Mouse (Mus musculus): ENCODE data around the gene Tsc22d3. TPM values are rescaled to one million over a fixed set of nuclear protein-coding genes. Genes with fewer than 3 reads are reported as not detected.
A peak's percentile ranks its signal among the peaks of the same experiment; 100 is the strongest.

Tsc22d3 gene
- total and polyA plus RNA-seq, 3 experiments = 133 to 205 (median 140) TPM

GRCm38 (mm10) chrX:140539111-140539680 lies 61.3 kb downstream of the Tsc22d3 start:
- TF ChIP-seq POLR2A (IDR thresholded peaks at IDR 0.05; ENCODE audit: insufficient read depth, low read depth, low read length) = peak; percentile 50; the same call in 1 of the 2 replicates
- TF ChIP-seq CTCF (IDR thresholded peaks at IDR 0.05) = no peak
- Histone ChIP-seq H3K27ac (peak overlapping the region; percentile 62), H3K79me2 (replicated peaks; ENCODE audit: control insufficient read depth, insufficient read depth, low read length) (no peaks in the 10 kb centered on the region), H3K36me3 (ENCODE audit: control insufficient read depth, insufficient read depth, low read length) (peaks cover 33% of the 10 kb centered on the region), H3K4me3 (no peak overlapping the region), H3K4me1 (ENCODE audit: control insufficient read depth, insufficient read depth, low read length) (peaks cover 13% of the 10 kb centered on the region), H3K27me3 (ENCODE audit: control insufficient read depth, insufficient read depth, low read length) (no peaks in the 10 kb centered on the region), H3K9ac (ENCODE audit: low read depth, low read length) (no peak overlapping the region)
- 62% methylated on average over 3 of the region's 3 CpGs for WGBS
- intact Hi-C loops (cut with DNase I) = no loop called here
- DNase-seq = no peak

- H3K4me1 ChIP-seq (ENCODE audit: control insufficient read depth, insufficient read depth, low read length) = peaks cover 11% of the 10 kb centered on the region
Observed at GRCm38 (mm10) chrX:140538649-140539048, 61.8 kb downstream of the Tsc22d3 start.

GRCm38 (mm10) chrX:140537662-140538061 lies 62.8 kb downstream of the Tsc22d3 start:
- TF ChIP-seq EP300 (IDR thresholded peaks at IDR 0.05; ENCODE audit: insufficient read depth, low read depth, low read length) = peak; percentile 74; the same call in 1 of the 2 replicates
- TF ChIP-seq CTCF (IDR thresholded peaks at IDR 0.05) = no peak
- WGBS = 35% methylated on average over 6 of the region's 6 CpGs
- peaks cover 9% of the 10 kb centered on the region for H3K4me1 ChIP-seq (ENCODE audit: control insufficient read depth, insufficient read depth, low read length)
- intact Hi-C loops (cut with DNase I) = no loop called here
- H3K27ac ChIP-seq = peak overlapping the region; percentile 62
- no peak overlapping the region for H3K9ac ChIP-seq (ENCODE audit: low read depth, low read length)
- H3K27me3 ChIP-seq (ENCODE audit: control insufficient read depth, insufficient read depth, low read length) = no peaks in the 10 kb centered on the region
- H3K4me3 ChIP-seq = no peak overlapping the region
- peaks cover 28% of the 10 kb centered on the region for H3K36me3 ChIP-seq (ENCODE audit: control insufficient read depth, insufficient read depth, low read length)
- H3K79me2 ChIP-seq (replicated peaks; ENCODE audit: control insufficient read depth, insufficient read depth, low read length) = no peaks in the 10 kb centered on the region
- DNase-seq = peak; percentile 55 to 79

More at GRCm38 (mm10) chrX:140538649-140539048, 61.8 kb downstream of the Tsc22d3 start:
- TF ChIP-seq POLR2A (IDR thresholded peaks at IDR 0.05; ENCODE audit: insufficient read depth, low read depth, low read length) (0 out of 2 replicates have a peak, but pooled peaks have one; percentile 54), CTCF (IDR thresholded peaks at IDR 0.05) (no peak), EP300 (IDR thresholded peaks at IDR 0.05; ENCODE audit: insufficient read depth, low read depth, low read length) (0 out of 2 replicates have a peak, but pooled peaks have one; percentile 26)
- no peaks in the 10 kb centered on the region for H3K79me2 ChIP-seq (replicated peaks; ENCODE audit: control insufficient read depth, insufficient read depth, low read length)
- H3K9ac ChIP-seq (ENCODE audit: low read depth, low read length) = peak overlapping the region; percentile 20; the same call in 1 of the 2 replicates
- no peak for DNase-seq
- intact Hi-C loops (cut with DNase I) = no loop called here
- peaks cover 28% of the 10 kb centered on the region for H3K36me3 ChIP-seq (ENCODE audit: control insufficient read depth, insufficient read depth, low read length)
- H3K27me3 ChIP-seq (ENCODE audit: control insufficient read depth, insufficient read depth, low read length) = no peaks in the 10 kb centered on the region
- H3K4me3 ChIP-seq = no peak overlapping the region
- WGBS = 38% methylated on average over 2 of the region's 2 CpGs
- H3K27ac ChIP-seq = peak overlapping the region; percentile 62

DNA sequence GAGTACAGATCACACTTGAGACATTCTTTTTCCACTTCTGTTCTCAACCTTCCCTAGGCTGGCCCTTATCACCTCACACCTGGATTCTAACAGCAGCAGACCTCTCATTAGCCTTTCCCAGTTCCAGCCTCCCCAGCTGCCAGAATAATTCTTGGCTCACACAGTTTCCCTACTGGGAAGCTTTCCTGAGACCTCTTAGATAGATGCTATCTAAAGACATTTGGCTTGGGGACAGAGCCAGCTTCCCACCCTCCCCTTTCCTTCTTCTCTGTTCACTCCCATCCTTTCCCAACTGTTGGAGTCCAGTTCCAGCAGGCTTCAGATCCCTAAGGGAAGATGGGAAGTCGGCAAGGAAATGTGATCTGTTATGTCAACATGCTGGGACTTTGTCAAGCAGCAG lies 65.0 kb downstream of the Tsc22d3 start:
- H3K36me3 ChIP-seq (ENCODE audit: control insufficient read depth, insufficient read depth, low read length) = peaks cover 26% of the 10 kb centered on the region
- intact Hi-C loops (cut with DNase I) = no loop called here
- H3K9ac ChIP-seq (ENCODE audit: low read depth, low read length) = no peak overlapping the region
- no peaks in the 10 kb centered on the region for H3K27me3 ChIP-seq (ENCODE audit: control insufficient read depth, insufficient read depth, low read length)
- peak overlapping the region; percentile 33 for H3K27ac ChIP-seq
- 25% methylated on average over 1 of the region's 1 CpGs for whole genome bisulfite sequencing
- H3K4me3 ChIP-seq = no peak overlapping the region
- peak; percentile 43 to 59 for DNase-seq
- no peaks in the 10 kb centered on the region for H3K79me2 ChIP-seq (replicated peaks; ENCODE audit: control insufficient read depth, insufficient read depth, low read length)
- TF ChIP-seq CTCF (IDR thresholded peaks at IDR 0.05) (no peak), EP300 (IDR thresholded peaks at IDR 0.05; ENCODE audit: insufficient read depth, low read depth, low read length) (0 out of 2 replicates have a peak, but pooled peaks have one; percentile 36), POLR2A (IDR thresholded peaks at IDR 0.05; ENCODE audit: insufficient read depth, low read depth, low read length) (peak; percentile 39; the same call in 1 of the 2 replicates)
- peaks cover 9% of the 10 kb centered on the region for H3K4me1 ChIP-seq (ENCODE audit: control insufficient read depth, insufficient read depth, low read length)

- Histone ChIP-seq H3K27ac (no peak overlapping the region), H3K27me3 (ENCODE audit: control insufficient read depth, insufficient read depth, low read length) (no peaks in the 10 kb centered on the region), H3K9ac (ENCODE audit: low read depth, low read length) (no peak overlapping the region), H3K79me2 (replicated peaks; ENCODE audit: control insufficient read depth, insufficient read depth, low read length) (no peaks in the 10 kb centered on the region), H3K36me3 (ENCODE audit: control insufficient read depth, insufficient read depth, low read length) (peaks cover 18% of the 10 kb centered on the region), H3K4me3 (no peak overlapping the region), H3K4me1 (ENCODE audit: control insufficient read depth, insufficient read depth, low read length) (peaks cover 10% of the 10 kb centered on the region)
- intact Hi-C loops (cut with DNase I) = no loop called here
- DNase-seq = no peak
- TF ChIP-seq CTCF (IDR thresholded peaks at IDR 0.05) (no peak), POLR2A (IDR thresholded peaks at IDR 0.05; ENCODE audit: insufficient read depth, low read depth, low read length) (no peak), EP300 (IDR thresholded peaks at IDR 0.05; ENCODE audit: insufficient read depth, low read depth, low read length) (no peak)
- 64% methylated on average over 3 of the region's 3 CpGs for WGBS
Observed at GRCm38 (mm10) chrX:140534306-140534705, 66.2 kb downstream of the Tsc22d3 start.

- Histone ChIP-seq H3K79me2 (replicated peaks; ENCODE audit: control insufficient read depth, insufficient read depth, low read length) (no peaks in the 10 kb centered on the region), H3K27me3 (ENCODE audit: control insufficient read depth, insufficient read depth, low read length) (no peaks in the 10 kb centered on the region), H3K9ac (ENCODE audit: low read depth, low read length) (no peak overlapping the region), H3K27ac (no peak overlapping the region), H3K4me1 (ENCODE audit: control insufficient read depth, insufficient read depth, low read length) (peaks cover 8% of the 10 kb centered on the region), H3K36me3 (ENCODE audit: control insufficient read depth, insufficient read depth, low read length) (peaks cover 5% of the 10 kb centered on the region), H3K4me3 (no peak overlapping the region)
- TF ChIP-seq EP300 (IDR thresholded peaks at IDR 0.05; ENCODE audit: insufficient read depth, low read depth, low read length) (no peak), CTCF (IDR thresholded peaks at IDR 0.05) (no peak), POLR2A (IDR thresholded peaks at IDR 0.05; ENCODE audit: insufficient read depth, low read depth, low read length) (no peak)
- intact Hi-C loops (cut with DNase I) = no loop called here
- DNase-seq = no peak
- 77% methylated on average over 6 of the region's 6 CpGs for WGBS
Observed at GRCm38 (mm10) chrX:140532325-140532724, 68.1 kb downstream of the Tsc22d3 start.
